Mouse (Mus musculus): ENCODE data around the gene Ttc16.

Ttc16 gene

DNA sequence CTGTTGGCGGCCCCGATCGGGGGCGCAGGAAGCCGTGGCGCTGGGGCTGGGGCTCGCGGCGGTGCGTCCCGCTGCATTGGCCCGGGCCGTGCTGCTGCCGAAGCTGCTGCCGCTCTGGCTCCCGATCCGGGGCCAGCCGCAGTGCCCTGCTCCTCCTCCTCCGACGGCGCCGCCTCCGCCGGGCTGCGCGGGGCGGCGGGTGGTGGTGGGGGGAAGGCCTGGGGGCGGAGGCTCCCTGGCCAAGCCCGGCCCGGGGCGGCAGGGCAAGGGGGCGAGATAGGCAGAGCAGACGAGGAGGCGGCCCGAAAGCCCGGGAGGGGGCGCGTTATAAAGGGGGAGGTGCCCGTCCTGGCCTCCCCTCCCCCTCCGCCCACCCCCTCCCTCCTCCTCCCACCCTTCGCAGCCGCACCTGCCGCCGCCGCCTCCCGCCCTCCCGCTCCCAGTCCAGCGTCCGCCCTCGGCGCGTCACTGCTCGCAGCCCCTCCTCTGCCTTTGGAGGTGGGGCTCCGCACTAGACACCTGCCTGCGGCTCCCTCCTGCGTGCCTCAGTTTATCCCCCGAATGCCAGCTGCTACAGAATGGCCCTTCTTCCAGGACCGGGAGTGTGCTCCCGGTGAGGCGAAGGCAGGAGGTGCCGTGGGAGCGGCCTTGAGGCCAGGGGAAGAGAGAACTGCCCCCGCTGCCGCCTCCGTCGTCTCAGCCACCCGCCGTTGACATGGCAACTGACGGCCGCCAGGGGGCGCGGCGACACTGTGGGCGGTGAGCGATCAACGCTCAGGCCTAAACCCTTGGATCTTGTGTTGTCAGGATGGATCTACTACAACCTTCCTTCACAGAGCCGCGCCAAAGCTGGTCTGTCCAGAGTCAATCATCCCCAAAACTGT is 62.3 kb downstream of the Ttc16 start, which contains the start of gene Cdk9:
TSS of gene Cdk9 (minus strand) at position 143 of the 884 bp plus-strand sequence.
- DNase-seq: peak; percentile 91 to 92

DNA sequence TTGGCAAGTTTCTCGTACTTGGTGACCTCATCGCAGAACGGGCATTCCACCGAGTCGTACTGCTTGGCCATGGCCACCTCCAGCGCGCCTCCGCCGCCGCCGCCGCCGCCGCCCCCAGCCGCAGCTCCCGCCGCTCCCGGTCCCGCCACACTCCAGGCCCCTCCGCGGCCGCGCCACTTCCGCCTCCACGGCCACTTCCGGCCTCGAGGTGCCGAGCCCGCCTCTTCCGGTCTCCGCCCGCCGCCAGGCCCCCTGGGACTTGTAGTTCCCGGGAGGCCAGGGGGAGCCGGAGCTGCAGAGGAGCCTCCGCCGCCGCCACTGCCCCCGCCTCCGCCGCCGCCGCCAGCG is 62.9 kb downstream of the Ttc16 start:
- peak; percentile 94 to 95 for DNase-seq

DNA sequence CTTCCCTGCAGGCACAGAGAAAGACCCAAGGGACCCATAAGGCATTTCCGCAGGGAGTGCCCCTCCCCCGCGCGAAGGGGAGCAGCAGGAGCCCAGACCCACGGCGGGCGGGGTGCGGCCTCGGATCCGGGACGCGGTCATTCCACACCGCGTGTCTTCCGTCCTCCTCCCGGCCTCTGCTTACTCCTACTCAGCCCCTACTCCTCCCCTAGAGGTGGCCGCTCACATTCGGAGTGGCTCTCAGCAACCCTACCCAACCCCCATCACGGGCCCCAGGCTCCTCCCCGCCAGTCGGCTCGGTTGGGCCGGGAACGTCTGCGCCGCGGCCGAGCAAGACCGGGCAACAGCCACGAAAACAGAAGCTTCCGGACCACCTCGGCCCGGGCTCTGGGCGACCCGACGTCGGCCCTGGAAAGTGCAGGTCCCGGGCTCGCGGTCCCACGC is 63.3 kb downstream of the Ttc16 start:
- peak; percentile 73 to 79 for DNase-seq

DNA sequence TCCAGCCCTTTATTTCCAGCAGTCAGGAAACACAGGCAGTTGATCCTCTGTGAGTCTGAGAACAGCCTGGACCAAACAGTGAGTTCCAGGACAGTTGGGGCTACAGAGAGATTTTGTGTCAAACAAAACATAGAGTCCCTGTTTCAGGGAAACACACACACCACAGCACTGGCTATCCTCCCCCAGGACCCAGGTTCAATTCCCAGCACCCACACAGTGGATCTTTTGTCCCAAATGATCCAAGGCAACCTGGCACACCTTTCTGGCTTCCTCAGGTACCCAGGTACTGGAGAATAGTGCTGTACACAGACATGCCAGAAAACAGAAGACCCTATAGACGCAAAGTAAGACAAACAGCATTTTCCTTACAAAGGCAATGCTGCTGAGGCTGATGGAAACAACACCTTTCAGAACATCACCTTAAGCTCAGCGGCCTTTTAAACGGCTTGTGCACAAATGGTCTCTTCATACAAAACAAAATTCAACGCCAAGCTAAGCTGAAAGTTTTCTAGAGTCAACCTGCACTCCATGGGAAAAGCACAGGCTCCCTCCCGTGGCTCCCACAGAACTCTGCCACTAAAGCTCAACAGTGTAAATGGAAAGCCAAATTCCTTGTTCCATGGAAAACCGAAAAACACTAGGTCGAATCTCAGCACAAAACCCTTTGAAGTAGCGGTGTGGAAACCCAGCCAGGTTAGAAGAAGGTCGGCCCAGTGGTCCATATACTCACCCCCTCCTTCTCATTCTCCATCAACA is 64.0 kb downstream of the Ttc16 start:
- DNase-seq: no peak

DNA sequence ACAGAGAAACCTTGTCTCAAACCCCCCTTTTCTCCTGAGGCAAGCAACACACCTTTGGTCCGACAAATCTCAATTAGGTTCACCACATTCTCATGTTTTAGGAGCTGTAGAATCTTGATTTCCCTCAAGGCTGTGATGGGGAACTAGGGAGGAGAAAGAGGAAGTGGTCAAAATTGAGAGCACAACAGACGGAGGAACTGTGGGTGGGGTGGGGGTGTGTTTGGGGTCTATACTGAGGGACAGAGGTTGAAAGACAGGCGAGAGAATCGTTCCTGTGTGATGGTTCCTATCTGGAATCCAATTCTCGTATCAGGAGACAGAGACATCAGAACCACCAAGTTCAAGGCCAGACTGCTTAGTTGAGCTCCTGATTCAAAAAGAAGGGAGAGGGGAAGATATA is 65.0 kb downstream of the Ttc16 start:
- DNase-seq: no peak

DNA sequence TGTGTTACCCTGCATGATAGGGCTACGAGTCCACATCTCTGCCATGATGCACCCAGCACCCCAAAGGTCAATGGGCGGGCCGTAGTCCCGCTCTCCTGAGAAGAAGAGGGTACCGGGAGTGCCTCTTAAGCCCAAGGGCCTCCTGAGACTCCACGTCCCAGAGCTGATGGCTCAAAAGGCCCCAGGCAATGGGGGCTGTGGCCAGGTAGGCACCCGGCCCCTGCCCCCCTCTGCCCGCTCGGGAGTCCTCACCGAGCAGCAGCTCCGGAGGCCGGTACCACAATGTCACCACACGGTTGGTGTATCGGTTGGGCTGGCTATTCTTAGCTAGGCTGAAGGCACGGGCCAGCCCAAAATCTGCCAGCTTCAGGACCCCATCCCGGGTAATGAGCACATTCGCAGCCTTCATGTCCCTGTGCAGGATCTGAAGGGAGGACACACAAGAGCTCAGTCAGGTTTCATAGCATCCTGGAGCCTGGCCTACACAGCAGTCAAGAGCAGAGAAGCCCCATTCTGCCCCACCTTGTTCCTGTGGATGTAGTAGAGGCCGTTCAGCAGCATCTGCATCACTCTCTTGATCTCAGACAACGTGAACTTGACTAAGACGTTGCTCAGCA is 65.8 kb downstream of the Ttc16 start:
- no peak for DNase-seq

DNA sequence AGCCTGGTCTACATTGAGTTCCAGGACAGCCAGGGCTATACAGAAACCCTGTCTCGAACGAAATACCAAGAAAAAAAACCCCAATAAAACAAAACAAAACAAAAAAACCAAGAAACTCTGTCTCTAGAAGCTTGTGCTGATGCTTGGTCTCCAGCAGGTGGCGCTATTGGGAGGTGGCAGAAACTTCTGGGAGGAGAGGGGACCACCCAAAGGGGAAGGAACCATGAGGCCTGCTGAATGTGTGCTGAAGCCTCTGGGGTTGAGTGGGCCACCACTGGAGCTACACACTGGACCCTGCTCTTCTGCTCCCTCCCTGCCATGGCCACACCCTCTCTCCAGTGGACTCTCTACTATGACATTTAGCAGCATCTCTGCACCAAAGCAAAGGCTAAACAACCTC is 66.8 kb downstream of the Ttc16 start:
- DNase-seq: no peak

Data from lung, adult 18-20 months (tissue).